Mouse (Mus musculus) myocyte (in vitro differentiated cells): ENCODE measurements around the gene Tdrkh.

Source experiments
- CEBPB ChIP-seq: IDR thresholded peaks from 2 replicates; pipeline ENCODE4 v1.6.1; 2011; ENCODE audit warnings: mild to moderate bottlenecking, moderate library complexity; ENCODE audit not compliant: poor library complexity, insufficient read depth, severe bottlenecking
- E2F4 ChIP-seq: IDR thresholded peaks from one replicate; pipeline ENCODE4 v1.6.1; 2011; ENCODE audit warnings: mild to moderate bottlenecking, control low read depth, moderate library complexity; ENCODE audit not compliant: insufficient read depth
- MYOG ChIP-seq, 3 experiments: IDR thresholded peaks; one replicate each; pipeline ENCODE4 v1.6.1; 2011; ENCODE audit warnings: control low read depth in 2 of 3, low read depth in 2 of 3, mild to moderate bottlenecking in 2 of 3; ENCODE audit not compliant: insufficient read length in 2 of 3, control insufficient read depth in 1 of 3, insufficient read depth in 1 of 3
- POLR2A ChIP-seq: IDR thresholded peaks from one replicate; pipeline ENCODE4 v1.6.1; 2011; ENCODE audit warnings: low read depth, mild to moderate bottlenecking, control low read depth, moderate library complexity; ENCODE audit not compliant: insufficient read length
- POLR2AphosphoS2 ChIP-seq: IDR thresholded peaks from one replicate; pipeline ENCODE4 v1.6.1; 2011; ENCODE audit warnings: low read depth, control low read depth; ENCODE audit not compliant: insufficient read length
- SRF ChIP-seq: IDR thresholded peaks from one replicate; pipeline ENCODE4 v1.6.1; 2011; ENCODE audit warnings: low read depth; ENCODE audit not compliant: control insufficient read depth, insufficient read length
- USF1 ChIP-seq: IDR thresholded peaks from one replicate; pipeline ENCODE4 v1.6.1; 2011; ENCODE audit warnings: low read depth, mild to moderate bottlenecking, control low read depth, moderate library complexity

DNA sequence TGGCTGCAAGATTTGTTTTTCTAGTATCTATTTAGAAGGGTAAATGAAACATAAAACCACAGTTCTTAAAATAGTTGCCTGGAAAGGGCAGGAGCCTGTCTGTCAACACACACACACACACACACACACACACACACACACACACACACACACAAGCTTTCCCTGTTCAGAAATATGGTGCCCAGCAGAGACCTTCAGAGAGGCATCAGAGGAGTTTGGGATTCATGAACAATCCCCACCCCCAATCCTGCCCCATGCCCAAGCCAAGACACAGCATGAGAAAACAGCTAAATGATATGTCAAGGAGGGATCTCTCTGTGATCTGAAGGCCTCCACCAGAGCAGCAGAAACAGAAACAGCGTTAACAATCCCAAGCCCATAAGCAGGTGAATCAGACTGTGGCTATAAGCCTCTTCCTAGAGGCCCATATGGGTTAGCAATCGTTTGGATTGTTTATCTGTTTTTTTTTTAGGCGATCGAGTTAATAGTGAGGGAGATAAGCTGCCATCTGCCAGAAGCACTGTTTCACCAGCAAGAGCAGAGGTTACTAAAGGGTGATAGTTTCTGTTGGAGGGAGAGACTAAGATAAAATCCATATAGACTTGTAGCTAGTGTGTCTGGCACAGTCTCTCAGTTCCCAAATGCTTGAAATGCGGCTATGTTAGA is 60.6 kb downstream of the Tdrkh start:
- no peak for TF ChIP-seq POLR2A
- no peak for TF ChIP-seq USF1
- TF ChIP-seq POLR2AphosphoS2, result no peak
- no peak for TF ChIP-seq SRF
- no peak for TF ChIP-seq MYOG (IDR thresholded peaks at IDR 0.05; ENCODE audit: control insufficient read depth in 1 of 3, insufficient read depth in 1 of 3, insufficient read length in 2 of 3, low read depth in 2 of 3)
- no peak for TF ChIP-seq CEBPB
- no peak for TF ChIP-seq E2F4
